Mouse (Mus musculus): ENCODE measurements around the gene Prdm11. TPM values are rescaled to one million over a fixed set of nuclear protein-coding genes. Genes with fewer than 3 reads are reported as not detected.

Prdm11 gene
- polyA plus RNA-seq, 1 experiment from 2014 or later, result 2.4 TPM

- DNase-seq (ENCODE audit: low spot score) (no peak), ATAC-seq (ENCODE audit: insufficient number of reproducible peaks, low FRiP score, low TSS enrichment, low read depth) (no peak)
- 91% methylated on average over 3 of the region's 3 CpGs for WGBS
- H3K4me3 ChIP-seq (ENCODE audit: low read depth, low read length), result no peak overlapping the region
- H3K9me3 ChIP-seq (ENCODE audit: control insufficient read depth, low read length), result no peaks in the 10 kb centered on the region
- H3K4me1 ChIP-seq (ENCODE audit: control insufficient read depth, insufficient read depth, low read length), result peaks cover 22% of the 10 kb centered on the region
- H3K9ac ChIP-seq (ENCODE audit: low read length), result no peak overlapping the region
- H3K36me3 ChIP-seq (ENCODE audit: control insufficient read depth, insufficient read depth, low read length), result no peaks in the 10 kb centered on the region; the same call in 1 of the 2 replicates
- no peak overlapping the region for H3K4me2 ChIP-seq (ENCODE audit: low read depth, severe bottlenecking)
- no peaks in the 10 kb centered on the region for H3K27me3 ChIP-seq (ENCODE audit: control insufficient read depth, insufficient read depth, low read length)
- no peak overlapping the region for H3K27ac ChIP-seq (replicated peaks; ENCODE audit: low read depth, low read length)
These were observed 33.0 kb downstream of the Prdm11 start for GRCm38 (mm10) chr2:93012976-93013375.

DNA sequence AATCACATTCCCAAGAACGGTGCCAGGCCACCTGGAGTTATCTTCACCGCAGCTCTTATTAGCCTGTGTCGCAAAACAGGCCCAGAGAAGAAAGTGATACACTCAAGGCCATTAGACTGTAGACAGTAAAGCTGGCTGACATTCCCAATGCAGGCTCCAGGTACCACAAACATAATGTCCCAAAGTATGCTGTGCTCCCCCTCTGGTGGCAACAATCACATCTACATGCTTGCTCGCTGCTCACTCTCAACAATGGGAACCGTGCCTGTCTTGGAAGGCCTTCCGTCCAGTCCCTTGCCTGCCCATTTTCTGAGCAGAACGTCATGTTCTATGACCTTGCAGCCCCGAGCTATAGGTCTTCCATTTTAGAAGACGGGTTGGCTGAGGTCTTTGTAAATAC, 34.0 kb downstream of the Prdm11 start:
- no peak overlapping the region for H3K4me2 ChIP-seq (ENCODE audit: low read depth, severe bottlenecking)

GRCm38 (mm10) chr2:93011465-93011864, 34.5 kb downstream of the Prdm11 start:
- Histone ChIP-seq H3K27ac (replicated peaks; ENCODE audit: low read depth, low read length) (no peak overlapping the region), H3K36me3 (ENCODE audit: control insufficient read depth, insufficient read depth, low read length) (no peaks in the 10 kb centered on the region; the same call in 1 of the 2 replicates), H3K4me2 (ENCODE audit: low read depth, severe bottlenecking) (no peak overlapping the region), H3K9ac (ENCODE audit: low read length) (no peak overlapping the region), H3K9me3 (ENCODE audit: control insufficient read depth, low read length) (no peaks in the 10 kb centered on the region), H3K27me3 (ENCODE audit: control insufficient read depth, insufficient read depth, low read length) (no peaks in the 10 kb centered on the region), H3K4me3 (ENCODE audit: low read depth, low read length) (no peak overlapping the region), H3K4me1 (ENCODE audit: control insufficient read depth, insufficient read depth, low read length) (peaks cover 22% of the 10 kb centered on the region)
- 93% methylated on average over 5 of the region's 5 CpGs for WGBS
- ATAC-seq (ENCODE audit: insufficient number of reproducible peaks, low FRiP score, low TSS enrichment, low read depth) (no peak), DNase-seq (ENCODE audit: low spot score) (no peak)

More for the DNA sequence above, 34.0 kb downstream of the Prdm11 start:
- no peaks in the 10 kb centered on the region; the same call in 1 of the 2 replicates for H3K36me3 ChIP-seq (ENCODE audit: control insufficient read depth, insufficient read depth, low read length)
- no peaks in the 10 kb centered on the region for H3K9me3 ChIP-seq (ENCODE audit: control insufficient read depth, low read length)
- H3K4me3 ChIP-seq (ENCODE audit: low read depth, low read length), result no peak overlapping the region
- H3K4me1 ChIP-seq (ENCODE audit: control insufficient read depth, insufficient read depth, low read length), result peaks cover 22% of the 10 kb centered on the region
- DNase-seq (ENCODE audit: low spot score) (no peak), ATAC-seq (ENCODE audit: insufficient number of reproducible peaks, low FRiP score, low TSS enrichment, low read depth) (no peak)
- no peak overlapping the region for H3K9ac ChIP-seq (ENCODE audit: low read length)
- no peak overlapping the region for H3K27ac ChIP-seq (replicated peaks; ENCODE audit: low read depth, low read length)
- 89% methylated on average over 9 of the region's 9 CpGs for WGBS
- no peaks in the 10 kb centered on the region for H3K27me3 ChIP-seq (ENCODE audit: control insufficient read depth, insufficient read depth, low read length)

DNA sequence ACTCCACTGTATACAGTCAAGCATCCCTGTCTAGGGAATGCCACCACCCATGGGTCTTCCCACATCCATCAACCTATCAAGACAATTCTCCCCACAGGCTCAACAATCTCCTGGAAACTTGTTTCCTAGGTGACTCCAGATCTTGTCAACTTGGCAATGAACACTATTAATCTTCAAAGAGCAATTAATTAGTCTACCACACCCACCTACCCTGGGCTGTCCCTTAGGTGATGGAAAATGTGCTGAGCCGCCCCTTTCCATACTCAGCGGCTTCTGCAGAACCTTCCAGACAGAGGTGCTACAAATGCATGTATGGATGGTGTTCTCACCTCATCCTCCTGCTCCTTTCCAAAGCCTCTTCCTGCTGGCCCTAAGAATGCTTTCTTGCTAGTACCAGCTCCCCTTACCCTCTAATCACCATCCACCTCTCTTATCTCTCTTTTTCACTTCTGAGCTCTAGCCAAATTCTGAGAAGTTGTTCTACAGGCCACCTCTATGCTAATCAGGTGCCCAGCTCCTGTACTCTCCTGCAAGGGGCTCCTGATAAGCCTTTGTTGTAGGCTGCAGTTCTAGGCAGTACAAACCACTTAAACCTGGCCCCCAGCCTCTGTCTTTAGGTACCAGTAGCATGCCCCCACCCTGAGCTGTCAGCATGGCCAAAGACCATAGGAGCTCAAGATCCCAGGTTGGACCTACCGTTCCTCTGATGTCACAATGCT, 37.8 kb downstream of the Prdm11 start:
- Histone ChIP-seq H3K9me3 (ENCODE audit: control insufficient read depth, low read length) (no peaks in the 10 kb centered on the region), H3K9ac (ENCODE audit: low read length) (no peak overlapping the region), H3K27ac (replicated peaks; ENCODE audit: low read depth, low read length) (no peak overlapping the region), H3K4me1 (ENCODE audit: control insufficient read depth, insufficient read depth, low read length) (peaks cover 4% of the 10 kb centered on the region; the same call in 1 of the 2 replicates), H3K4me2 (ENCODE audit: low read depth, severe bottlenecking) (no peak overlapping the region), H3K4me3 (ENCODE audit: low read depth, low read length) (no peak overlapping the region), H3K36me3 (ENCODE audit: control insufficient read depth, insufficient read depth, low read length) (no peaks in the 10 kb centered on the region; the same call in 1 of the 2 replicates), H3K27me3 (ENCODE audit: control insufficient read depth, insufficient read depth, low read length) (no peaks in the 10 kb centered on the region)
- ATAC-seq (ENCODE audit: insufficient number of reproducible peaks, low FRiP score, low TSS enrichment, low read depth) (no peak), DNase-seq (ENCODE audit: low spot score) (no peak)
- 89% methylated on average over 3 of the region's 3 CpGs for WGBS

- 0 out of 2 replicates have a peak, but pooled peaks have one; percentile 68 for ATAC-seq (ENCODE audit: insufficient number of reproducible peaks, low FRiP score, low TSS enrichment, low read depth)
- peak; percentile 48 for DNase-seq (ENCODE audit: low spot score)
- H3K36me3 ChIP-seq (ENCODE audit: control insufficient read depth, insufficient read depth, low read length), result peaks cover 5% of the 10 kb centered on the region; the same call in 1 of the 2 replicates
These were observed 40.9 kb downstream of the Prdm11 start for GRCm38 (mm10) chr2:93005028-93005427.

GRCm38 (mm10) chr2:92991976-92992375, 54.0 kb downstream of the Prdm11 start:
- 92% methylated on average over 5 of the region's 5 CpGs for WGBS

More at GRCm38 (mm10) chr2:93005028-93005427, 40.9 kb downstream of the Prdm11 start:
- Histone ChIP-seq H3K9ac (ENCODE audit: low read length) (no peak overlapping the region), H3K4me1 (ENCODE audit: control insufficient read depth, insufficient read depth, low read length) (peaks cover 4% of the 10 kb centered on the region; the same call in 1 of the 2 replicates), H3K27ac (replicated peaks; ENCODE audit: low read depth, low read length) (no peak overlapping the region), H3K4me2 (ENCODE audit: low read depth, severe bottlenecking) (no peak overlapping the region), H3K27me3 (ENCODE audit: control insufficient read depth, insufficient read depth, low read length) (no peaks in the 10 kb centered on the region), H3K4me3 (ENCODE audit: low read depth, low read length) (no peak overlapping the region), H3K9me3 (ENCODE audit: control insufficient read depth, low read length) (no peaks in the 10 kb centered on the region)
- WGBS, result 19% methylated on average over 4 of the region's 4 CpGs

DNA sequence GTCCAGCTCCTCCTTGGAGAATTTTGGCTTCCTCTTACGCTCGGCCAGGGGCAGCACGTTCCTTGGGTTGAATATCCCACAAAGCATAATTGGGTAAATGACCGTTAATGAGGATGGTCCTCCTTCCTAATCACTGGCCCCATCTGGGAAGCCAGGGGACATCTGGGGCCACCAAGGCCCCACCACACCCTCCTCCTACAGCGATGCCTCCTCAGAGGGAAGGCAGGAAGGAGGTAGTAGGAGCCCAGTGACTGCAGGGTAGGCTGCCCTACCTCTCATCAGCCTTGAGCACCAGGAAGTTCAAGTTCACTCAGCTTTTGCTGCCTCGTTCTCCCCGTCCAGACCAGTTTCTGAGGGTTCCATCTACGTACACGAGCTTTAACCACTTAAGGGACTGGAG, 56.4 kb downstream of the Prdm11 start:
- Histone ChIP-seq H3K9ac (ENCODE audit: low read length) (no peak overlapping the region), H3K4me1 (ENCODE audit: control insufficient read depth, insufficient read depth, low read length) (peaks cover 16% of the 10 kb centered on the region), H3K36me3 (ENCODE audit: control insufficient read depth, insufficient read depth, low read length) (peaks cover 10% of the 10 kb centered on the region), H3K27me3 (ENCODE audit: control insufficient read depth, insufficient read depth, low read length) (no peaks in the 10 kb centered on the region), H3K4me3 (ENCODE audit: low read depth, low read length) (no peak overlapping the region), H3K4me2 (ENCODE audit: low read depth, severe bottlenecking) (no peak overlapping the region), H3K27ac (replicated peaks; ENCODE audit: low read depth, low read length) (no peak overlapping the region), H3K9me3 (ENCODE audit: control insufficient read depth, low read length) (no peaks in the 10 kb centered on the region)
- WGBS, result 86% methylated on average over 9 of the region's 9 CpGs
- ATAC-seq (ENCODE audit: insufficient number of reproducible peaks, low FRiP score, low TSS enrichment, low read depth), result no peak
- DNase-seq (ENCODE audit: low spot score), result no peak

More at GRCm38 (mm10) chr2:92991976-92992375, 54.0 kb downstream of the Prdm11 start:
- no peaks in the 10 kb centered on the region for H3K27me3 ChIP-seq (ENCODE audit: control insufficient read depth, insufficient read depth, low read length)
- peaks cover 9% of the 10 kb centered on the region for H3K36me3 ChIP-seq (ENCODE audit: control insufficient read depth, insufficient read depth, low read length)
- DNase-seq (ENCODE audit: low spot score) (no peak), ATAC-seq (ENCODE audit: insufficient number of reproducible peaks, low FRiP score, low TSS enrichment, low read depth) (no peak)
- no peaks in the 10 kb centered on the region; the same call in 1 of the 2 replicates for H3K9me3 ChIP-seq (ENCODE audit: control insufficient read depth, low read length)
- H3K4me2 ChIP-seq (ENCODE audit: low read depth, severe bottlenecking), result no peak overlapping the region
- no peak overlapping the region for H3K27ac ChIP-seq (replicated peaks; ENCODE audit: low read depth, low read length)
- no peak overlapping the region for H3K9ac ChIP-seq (ENCODE audit: low read length)
- no peak overlapping the region for H3K4me3 ChIP-seq (ENCODE audit: low read depth, low read length)
- H3K4me1 ChIP-seq (ENCODE audit: control insufficient read depth, insufficient read depth, low read length), result peaks cover 16% of the 10 kb centered on the region

GRCm38 (mm10) chr2:92987901-92988631, 57.9 kb downstream of the Prdm11 start:
- H3K36me3 ChIP-seq (ENCODE audit: control insufficient read depth, insufficient read depth, low read length), result peaks cover 10% of the 10 kb centered on the region
- peak overlapping the region; percentile 58; the same call in 1 of the 2 replicates for H3K27ac ChIP-seq (replicated peaks; ENCODE audit: low read depth, low read length)
- peak overlapping the region; percentile 43; the same call in 1 of the 2 replicates for H3K9ac ChIP-seq (ENCODE audit: low read length)
- H3K27me3 ChIP-seq (ENCODE audit: control insufficient read depth, insufficient read depth, low read length), result no peaks in the 10 kb centered on the region
- DNase-seq (ENCODE audit: low spot score) (peak; percentile 79), ATAC-seq (ENCODE audit: insufficient number of reproducible peaks, low FRiP score, low TSS enrichment, low read depth) (peak; percentile 69; the same call in 1 of the 2 replicates)
- peaks cover 16% of the 10 kb centered on the region for H3K4me1 ChIP-seq (ENCODE audit: control insufficient read depth, insufficient read depth, low read length)
- H3K4me2 ChIP-seq (ENCODE audit: low read depth, severe bottlenecking), result peak overlapping the region; percentile 13; the same call in 1 of the 2 replicates
- no peaks in the 10 kb centered on the region for H3K9me3 ChIP-seq (ENCODE audit: control insufficient read depth, low read length)
- 14% methylated on average over 18 of the region's 19 CpGs for WGBS
- no peak overlapping the region for H3K4me3 ChIP-seq (ENCODE audit: low read depth, low read length)

Measured in limb, embryonic 11.5 days (tissue).